Mouse (Mus musculus) liver, adult 10 weeks (tissue): ENCODE data around the gene Sema3d. TPM values are rescaled to one million over a fixed set of nuclear protein-coding genes. Genes with fewer than 3 reads are reported as not detected.

Source experiments
- polyA plus RNA-seq: library from polyadenylated mRNA; stranded (reverse); fragments of 350-450 nt; fragmentation: Illumina TruSeq; extraction: RNeasy Lipid Tissue Mini Kit (QIAGEN cat#74804); gene quantifications from one replicate; pipeline ENCODE4 v1.2.3, GENCODE M21; 2014; ENCODE audit warnings: low read depth, low replicate concordance

Gene Sema3d
- polyA plus RNA-seq, result 3.4 TPM

DNA sequence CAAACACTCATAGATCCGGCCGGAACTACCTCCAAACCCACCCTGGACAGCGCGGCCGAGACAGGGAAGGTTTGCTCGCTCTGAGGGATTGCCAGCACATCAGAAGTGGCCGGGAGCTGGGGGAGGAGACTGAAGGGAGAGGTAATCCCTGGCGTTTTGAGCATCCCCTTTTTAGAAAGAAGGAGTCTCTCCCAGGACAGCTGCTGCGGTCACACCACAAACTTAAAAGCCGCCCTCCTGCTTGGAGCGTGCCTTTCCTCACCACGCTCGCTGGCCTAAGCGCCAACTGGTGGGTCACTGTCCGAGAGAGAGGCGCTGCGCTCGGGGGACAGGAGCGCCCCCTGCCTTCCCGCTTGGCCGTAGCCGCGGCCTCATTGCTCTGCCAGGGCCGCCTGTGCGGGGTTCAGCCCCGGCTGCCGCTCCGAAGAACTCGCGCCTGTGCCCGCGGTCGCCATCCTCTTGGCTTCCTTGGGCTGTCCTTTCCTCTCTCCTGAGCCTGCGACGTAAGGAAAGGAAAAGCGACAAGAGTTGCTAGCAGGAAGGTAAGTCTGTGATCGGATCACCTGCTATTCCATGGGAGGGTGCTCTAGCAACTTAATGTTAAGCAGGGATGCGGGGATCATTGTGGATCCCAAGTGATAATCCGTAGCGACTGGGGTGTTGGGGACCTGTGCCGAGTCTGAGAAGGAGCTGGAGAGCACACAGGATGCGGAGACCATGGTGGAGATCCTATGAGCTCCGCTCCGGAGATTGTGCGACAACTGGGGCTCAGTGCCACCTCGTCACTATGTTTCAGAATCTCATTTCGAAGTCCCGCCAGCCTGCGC, at the start of gene Sema3d:
Gene Sema3d (plus strand): TSS at position 253 of the 827 bp plus-strand sequence.

